Mouse (Mus musculus) liver, adult 2 months (tissue): Measurements from ENCODE around the gene Gjb5. TPM values are rescaled to one million over a fixed set of nuclear protein-coding genes. Genes with fewer than 3 reads are reported as not detected.

Experiments
- DNase-seq: peaks from one replicate; pipeline ENCODE4 v3.0.0-alpha.2; 2011; ENCODE audit warnings: low read depth, low spot score; ENCODE audit errors: extremely low read depth
- H3K27ac ChIP-seq: fragments of 200-500 bp; replicated peaks from 2 replicates; pipeline ENCODE4 v1.5.1; 2012; ENCODE audit warnings: low read depth, mild to moderate bottlenecking, control low read depth, inconsistent platforms, low read length; ENCODE audit not compliant: insufficient read depth
- H3K27me3 ChIP-seq: fragments of 200-500 bp; 2 replicates; pipeline ENCODE4 v1.6.1; 2012; ENCODE audit warnings: mild to moderate bottlenecking, moderate library complexity, low read length, inconsistent platforms; ENCODE audit not compliant: control insufficient read depth, insufficient read depth
- H3K36me3 ChIP-seq: fragments of 200-500 bp; 2 replicates; pipeline ENCODE4 v1.6.1; 2012; ENCODE audit warnings: low read length, inconsistent platforms; ENCODE audit not compliant: control insufficient read depth, insufficient read depth
- H3K4me1 ChIP-seq: fragments of 200-500 bp; 2 replicates; pipeline ENCODE4 v1.6.1; 2011; ENCODE audit warnings: low read length; ENCODE audit not compliant: control insufficient read depth, insufficient read depth
- H3K4me3 ChIP-seq: fragments of 200-500 bp; 2 replicates; pipeline ENCODE4 v1.5.1; 2011; ENCODE audit warnings: low read depth, mild to moderate bottlenecking, control low read depth, low read length, moderate library complexity; ENCODE audit not compliant: insufficient read depth
- H3K79me2 ChIP-seq: fragments of 200-500 bp; 2 replicates; pipeline ENCODE4 v1.6.1; 2012; ENCODE audit warnings: inconsistent platforms, mild to moderate bottlenecking, low read length, moderate library complexity; ENCODE audit not compliant: control insufficient read depth, insufficient read depth
- H3K9ac ChIP-seq: fragments of 200-500 bp; 2 replicates; pipeline ENCODE4 v1.6.1; 2012; ENCODE audit warnings: low read depth, mild to moderate bottlenecking, control low read depth, inconsistent platforms, low read length
- CTCF ChIP-seq: fragments of 200-500 bp; IDR thresholded peaks from 2 replicates; pipeline ENCODE4 v1.5.1; 2011; ENCODE audit warnings: low read depth, low read length, control low read depth
- POLR2A ChIP-seq: fragments of 200-500 bp; IDR thresholded peaks from 2 replicates; pipeline ENCODE4 v1.6.1; 2011; ENCODE audit warnings: low read length, control low read depth; ENCODE audit not compliant: insufficient read depth; ENCODE audit errors: extremely low read depth
- WGBS: fragments of 180-500 bp; shearing (Covaris S2); methylation state at CpG from one replicate; pipeline ENCODE4 v1.1.7; 2018; 5-methylcytosine and 5-hydroxymethylcytosine counted together
- polyA plus RNA-seq: library from polyadenylated mRNA; depleted of rRNA; stranded (reverse); fragments of >200 nt; gene quantifications from 2 replicates; pipeline ENCODE4 v1.2.3, GENCODE M21; 2012
- total RNA-seq: library from RNA; depleted of rRNA; stranded (reverse); fragments of >200 nt; gene quantifications from 2 replicates; pipeline ENCODE4 v1.2.3, GENCODE M21; 2014

The Gjb5 gene
- total and polyA plus RNA-seq, 2 experiments, result not detected

DNA sequence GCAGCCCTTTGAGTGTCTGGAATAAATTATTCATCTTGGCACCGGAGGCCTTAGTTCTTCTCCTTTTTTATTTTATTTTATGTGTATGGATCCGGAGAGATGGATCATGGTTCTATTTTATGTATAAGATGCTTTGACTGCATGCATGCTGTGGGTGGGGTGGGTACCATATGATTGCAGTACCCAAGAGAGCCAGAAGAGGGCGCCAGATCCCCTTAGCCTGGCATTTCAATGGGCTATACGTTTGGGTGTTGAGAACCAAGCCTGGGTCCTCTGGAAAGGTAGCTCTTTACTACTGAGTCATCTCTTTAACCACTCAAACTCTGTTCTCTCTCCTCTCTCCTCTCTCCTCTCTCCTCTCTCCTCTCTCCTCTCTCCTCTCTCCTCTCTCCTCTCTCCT lies 19.4 kb upstream of the Gjb5 start:
- H3K9ac ChIP-seq, result no peak overlapping the region
- H3K4me1 ChIP-seq, result no peaks in the 10 kb centered on the region
- H3K36me3 ChIP-seq, result no peaks in the 10 kb centered on the region
- DNase-seq, result no peak
- WGBS, result 30% methylated on average over 4 of the region's 4 CpGs
- no peak overlapping the region for H3K4me3 ChIP-seq
- H3K27me3 ChIP-seq, result no peaks in the 10 kb centered on the region; the same call in 1 of the 2 replicates
- H3K27ac ChIP-seq, result no peak overlapping the region
- peak; percentile 65 for TF ChIP-seq CTCF
- TF ChIP-seq POLR2A, result no peak
- no peaks in the 10 kb centered on the region for H3K79me2 ChIP-seq

DNA sequence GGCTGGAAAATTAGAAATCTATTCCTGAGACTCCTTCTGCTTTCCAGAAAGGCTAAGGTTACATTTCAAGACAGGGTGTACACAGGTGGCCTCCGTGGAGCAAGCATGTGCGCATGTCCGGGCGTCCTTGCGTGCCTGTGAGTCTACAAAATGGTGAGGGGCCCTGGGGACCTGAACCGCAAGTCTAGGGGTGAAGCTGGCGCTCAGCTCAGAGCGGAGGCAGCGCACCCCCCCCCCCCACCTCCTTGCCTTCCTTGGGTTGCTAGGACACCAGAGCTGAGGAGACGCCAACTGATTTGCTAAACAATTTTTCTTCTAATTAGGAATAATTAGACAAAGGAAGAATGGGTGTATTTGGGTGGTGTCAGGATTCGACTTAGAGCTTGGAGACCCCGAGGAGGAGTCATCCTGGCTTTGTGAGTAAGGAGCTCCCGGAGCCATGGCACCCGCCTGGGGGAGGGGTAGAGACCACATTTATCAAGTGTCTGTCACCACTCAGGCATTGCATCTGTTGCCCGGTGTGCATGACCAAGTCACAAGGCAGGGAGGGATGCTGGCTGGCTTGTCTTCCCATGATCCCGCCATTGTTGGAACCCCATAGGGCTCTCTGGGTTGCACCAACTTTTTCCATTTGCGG lies 17.7 kb upstream of the Gjb5 start:
- no peaks in the 10 kb centered on the region for H3K36me3 ChIP-seq
- no peak overlapping the region for H3K4me3 ChIP-seq
- no peaks in the 10 kb centered on the region for H3K27me3 ChIP-seq
- no peaks in the 10 kb centered on the region for H3K79me2 ChIP-seq
- TF ChIP-seq POLR2A (no peak), CTCF (no peak)
- DNase-seq, result no peak
- H3K4me1 ChIP-seq, result no peaks in the 10 kb centered on the region
- H3K9ac ChIP-seq, result no peak overlapping the region
- 87% methylated on average over 17 of the region's 17 CpGs for WGBS
- H3K27ac ChIP-seq, result no peak overlapping the region

DNA sequence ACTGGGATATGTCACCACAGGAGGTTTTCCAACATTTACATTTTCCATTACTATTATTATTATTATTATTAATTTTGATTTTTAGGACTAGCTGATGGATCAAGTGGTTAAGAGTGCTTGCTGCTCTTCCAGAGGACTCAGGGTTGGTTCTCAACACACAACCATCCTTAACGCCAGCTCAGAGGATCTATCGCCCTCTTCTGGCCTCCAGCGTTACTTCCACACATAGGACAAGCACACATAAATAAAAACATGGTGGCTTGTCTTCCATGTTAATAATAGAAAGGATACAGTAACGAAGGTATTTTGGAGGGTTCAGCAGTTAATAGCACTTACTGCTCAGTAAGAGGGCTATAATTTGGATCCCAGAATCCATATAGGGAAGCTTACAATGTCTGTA lies 16.7 kb upstream of the Gjb5 start:
- no peak overlapping the region for H3K4me3 ChIP-seq
- no peak for DNase-seq
- TF ChIP-seq POLR2A, result no peak
- TF ChIP-seq CTCF, result no peak
- no peaks in the 10 kb centered on the region for H3K4me1 ChIP-seq
- WGBS, result 70% methylated on average over 4 of the region's 4 CpGs
- no peaks in the 10 kb centered on the region for H3K27me3 ChIP-seq
- H3K27ac ChIP-seq, result no peak overlapping the region
- H3K9ac ChIP-seq, result no peak overlapping the region
- no peaks in the 10 kb centered on the region for H3K79me2 ChIP-seq
- no peaks in the 10 kb centered on the region for H3K36me3 ChIP-seq

DNA sequence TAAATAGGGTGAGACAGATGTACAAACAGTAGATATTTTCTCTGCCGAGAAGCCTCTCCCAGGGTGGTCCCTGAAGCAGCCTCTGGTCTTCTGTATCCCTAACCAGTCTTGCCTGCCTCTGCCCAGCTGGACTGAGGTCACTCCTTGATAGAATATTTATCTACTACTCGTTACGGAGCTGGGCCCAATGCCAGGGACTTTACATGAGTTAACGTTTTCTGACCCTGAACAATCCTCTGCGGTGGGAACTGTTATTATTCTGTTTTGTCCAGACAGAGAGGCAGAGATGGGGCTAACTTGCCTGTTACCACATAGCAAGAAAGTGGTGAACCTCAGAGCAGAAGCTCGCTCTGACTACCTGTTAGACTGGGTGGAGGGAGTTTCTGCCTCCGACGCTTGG lies 15.5 kb upstream of the Gjb5 start:
- Histone ChIP-seq H3K36me3 (no peaks in the 10 kb centered on the region), H3K4me1 (no peaks in the 10 kb centered on the region), H3K9ac (no peak overlapping the region), H3K27me3 (no peaks in the 10 kb centered on the region), H3K27ac (no peak overlapping the region), H3K4me3 (no peak overlapping the region), H3K79me2 (no peaks in the 10 kb centered on the region)
- no peak for TF ChIP-seq POLR2A
- TF ChIP-seq CTCF, result no peak
- no peak for DNase-seq
- 48% methylated on average over 8 of the region's 8 CpGs for WGBS

DNA sequence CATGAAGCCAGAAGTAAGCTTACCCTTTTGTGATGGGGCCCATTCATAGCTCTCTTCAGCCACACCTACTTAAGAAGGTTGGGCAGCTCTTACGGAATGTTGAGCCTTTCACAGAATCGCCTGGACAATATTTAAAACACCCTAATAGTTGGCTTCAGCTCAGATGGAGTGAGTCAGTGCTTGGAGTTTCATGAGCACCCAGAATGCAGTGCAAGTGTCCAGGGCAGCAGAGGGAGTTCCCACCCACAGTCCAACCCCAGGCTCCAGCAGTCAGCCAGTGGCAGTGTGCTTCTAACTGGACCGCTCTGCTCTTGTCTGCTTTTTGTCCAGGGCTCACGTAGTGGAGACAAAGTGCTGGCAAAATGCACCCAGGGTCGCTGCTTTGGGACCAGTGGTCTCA lies 13.6 kb upstream of the Gjb5 start:
- no peak overlapping the region for H3K27ac ChIP-seq
- H3K4me1 ChIP-seq, result no peaks in the 10 kb centered on the region
- no peak overlapping the region for H3K4me3 ChIP-seq
- no peaks in the 10 kb centered on the region for H3K79me2 ChIP-seq
- no peak overlapping the region for H3K9ac ChIP-seq
- no peak for TF ChIP-seq POLR2A
- TF ChIP-seq CTCF, result no peak
- DNase-seq, result no peak
- H3K36me3 ChIP-seq, result no peaks in the 10 kb centered on the region
- 70% methylated on average over 5 of the region's 5 CpGs for WGBS
- no peaks in the 10 kb centered on the region for H3K27me3 ChIP-seq

DNA sequence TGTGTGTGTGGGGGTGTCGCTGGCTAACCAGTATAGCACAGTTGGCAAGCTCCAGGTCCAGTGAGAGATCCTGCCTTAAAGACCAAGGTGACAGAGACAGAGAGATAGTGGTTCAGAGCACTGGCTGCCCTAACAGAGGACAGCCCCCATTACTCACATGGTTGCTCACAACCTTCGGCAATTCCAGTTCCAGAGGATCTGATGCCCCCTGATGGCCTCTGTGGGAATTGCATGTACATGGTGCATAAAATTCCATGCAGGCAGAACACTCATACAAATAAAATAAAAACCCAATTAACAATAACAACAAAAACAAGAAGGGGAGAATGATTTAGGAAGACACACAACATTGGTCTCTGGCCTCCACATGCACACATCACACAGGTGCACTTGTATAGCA lies 12.5 kb upstream of the Gjb5 start:
- Histone ChIP-seq H3K4me1 (no peaks in the 10 kb centered on the region), H3K36me3 (no peaks in the 10 kb centered on the region), H3K9ac (no peak overlapping the region), H3K27me3 (no peaks in the 10 kb centered on the region), H3K79me2 (no peaks in the 10 kb centered on the region), H3K4me3 (no peak overlapping the region), H3K27ac (no peak overlapping the region)
- TF ChIP-seq CTCF, result peak; percentile 30; the same call in 1 of the 2 replicates
- TF ChIP-seq POLR2A, result no peak
- WGBS, result 58% methylated on average over 2 of the region's 2 CpGs
- no peak for DNase-seq
